Mouse (Mus musculus) bone marrow, adult 2 months (tissue): ENCODE data around the gene Nrxn1.

Experiments
- CTCF ChIP-seq: fragments of 200-500 bp; IDR thresholded peaks from 2 replicates; pipeline ENCODE4 v1.5.1; 2011; ENCODE audit warnings: low read length, control low read depth; ENCODE audit not compliant: control insufficient read depth, insufficient read depth
- POLR2A ChIP-seq: fragments of 200-500 bp; IDR thresholded peaks from 2 replicates; pipeline ENCODE4 v1.6.1; 2011; ENCODE audit warnings: low read depth, mild to moderate bottlenecking, control low read depth, low read length, borderline replicate concordance; ENCODE audit not compliant: control insufficient read depth

- TF ChIP-seq POLR2A (no peak), CTCF (no peak)
Observed at GRCm38 (mm10) chr17:90768216-90768615, 324.7 kb downstream of the Nrxn1 start.
